Comparison of ENCODE assay signal across 8 mouse cellular contexts in the genomic region with DNA sequence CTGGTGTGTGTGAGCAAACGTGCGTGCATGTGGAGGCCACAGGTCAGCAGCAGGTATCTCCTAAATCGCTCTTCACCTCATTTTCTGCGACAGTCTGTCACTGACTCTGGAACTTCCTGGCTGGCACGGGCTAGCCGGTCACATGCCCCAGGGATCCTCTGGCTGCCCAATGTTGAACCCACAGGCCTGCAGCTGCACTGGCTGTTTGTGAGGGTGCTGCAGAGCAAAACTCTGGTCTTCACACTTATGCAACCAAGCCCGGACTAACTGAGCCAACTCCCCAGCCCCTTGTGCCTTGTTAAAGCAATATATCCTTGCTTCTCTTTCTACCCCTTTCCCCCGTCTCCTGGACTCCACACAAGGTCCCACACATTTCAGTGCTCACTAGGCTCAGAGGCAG. TPM values are rescaled to one million over a fixed set of nuclear protein-coding genes. Genes with fewer than 3 reads are reported as not detected.
DNase-seq lines count a peak whose midpoint lies in the region; ATAC-seq and TF ChIP-seq lines count a peak whose summit lies in the region.

No protein-coding gene starts in this region.

- 0 out of 2 replicates have a peak, but pooled peaks have one; percentile 14 for TF ChIP-seq POLR2A in cortical plate, adult 2 months (IDR thresholded peaks at IDR 0.05; ENCODE audit: extremely low read depth, insufficient read depth, low read length)

- H3K4me1 ChIP-seq in liver, postnatal 0 days (ENCODE audit: insufficient read depth) = peaks cover 9% of the 10 kb centered on the region; the same call in 1 of the 2 replicates
- peaks cover 16% of the 10 kb centered on the region for H3K4me1 ChIP-seq in liver, embryonic 12.5 days
- H3K4me1 ChIP-seq in cortical plate, adult 2 months (ENCODE audit: control insufficient read depth, insufficient read depth, low read length) = peaks cover 4% of the 10 kb centered on the region; the same call in 1 of the 2 replicates
- H3K4me1 ChIP-seq in heart, embryonic 15.5 days (replicated peaks) = peaks cover 78% of the 10 kb centered on the region
- H3K4me1 ChIP-seq in lung, postnatal 0 days (ENCODE audit: insufficient read depth, low read depth, low read length) = peaks cover 31% of the 10 kb centered on the region; the same call in 1 of the 2 replicates
- peaks cover 36% of the 10 kb centered on the region for H3K4me1 ChIP-seq in midbrain, embryonic 10.5 days

- peak overlapping the region; percentile 51 for H3K27ac ChIP-seq in liver, postnatal 0 days (ENCODE audit: low read depth)
- H3K27ac ChIP-seq in liver, embryonic 12.5 days = no peak overlapping the region
- H3K27ac ChIP-seq in cortical plate, adult 2 months (ENCODE audit: insufficient read depth, low read length) = peak overlapping the region; percentile 66; the same call in 1 of the 2 replicates
- peak overlapping the region; percentile 83 for H3K27ac ChIP-seq in heart, embryonic 15.5 days
- H3K27ac ChIP-seq in lung, postnatal 0 days (ENCODE audit: low read length) = peak overlapping the region; percentile 58
- no peak overlapping the region for H3K27ac ChIP-seq in midbrain, embryonic 10.5 days (replicated peaks)

- WGBS in liver, postnatal 0 days (ENCODE audit: insufficient replicate concordance) = 32% methylated on average over 8 of the region's 8 CpGs
- WGBS in liver, embryonic 12.5 days (ENCODE audit: insufficient replicate concordance) = 26% methylated on average over 8 of the region's 8 CpGs
- WGBS in heart, embryonic 15.5 days = 20% methylated on average over 8 of the region's 8 CpGs
- 19% methylated on average over 8 of the region's 8 CpGs for WGBS in lung, postnatal 0 days
- 75% methylated on average over 8 of the region's 8 CpGs for WGBS in midbrain, embryonic 10.5 days

- no peak overlapping the region for H3K9ac ChIP-seq in liver, postnatal 0 days (replicated peaks)
- no peak overlapping the region for H3K9ac ChIP-seq in liver, embryonic 12.5 days
- H3K9ac ChIP-seq in heart, embryonic 15.5 days = 0 out of 2 replicates have a peak overlapping the region, but pooled peaks have one; percentile 12
- H3K9ac ChIP-seq in lung, postnatal 0 days (replicated peaks; ENCODE audit: low read depth) = peak overlapping the region; percentile 19; the same call in 1 of the 2 replicates

- no peaks in the 10 kb centered on the region for H3K9me3 ChIP-seq in liver, postnatal 0 days (ENCODE audit: low read length)
- H3K9me3 ChIP-seq in liver, embryonic 12.5 days (replicated peaks) = no peaks in the 10 kb centered on the region
- H3K9me3 ChIP-seq in heart, embryonic 15.5 days (replicated peaks) = no peaks in the 10 kb centered on the region
- H3K9me3 ChIP-seq in lung, postnatal 0 days (ENCODE audit: low read length) = no peaks in the 10 kb centered on the region
- no peaks in the 10 kb centered on the region for H3K9me3 ChIP-seq in midbrain, embryonic 10.5 days (replicated peaks)

- TF ChIP-seq CTCF in liver, postnatal 0 days (IDR thresholded peaks at IDR 0.05; ENCODE audit: low read depth) = no peak
- TF ChIP-seq CTCF in cortical plate, adult 2 months (IDR thresholded peaks at IDR 0.05; ENCODE audit: extremely low read depth, insufficient read depth, low read length) = no peak
- no peak for TF ChIP-seq CTCF in lung, postnatal 0 days (IDR thresholded peaks at IDR 0.05)

- DNase-seq in liver, postnatal 0 days = peak; percentile 31
- peak; percentile 49 for DNase-seq in lung, postnatal 0 days (ENCODE audit: low spot score)
- DNase-seq in midbrain, embryonic 10.5 days (ENCODE audit: low spot score) = no peak
- no peak for DNase-seq in c-Kit-positive CD71-positive TER-119-positive erythroid progenitor cells, embryonic 14.5 days (ENCODE audit: low spot score)
- DNase-seq in cerebellum, adult 9-11 months = no peak

- H3K4me2 ChIP-seq in liver, postnatal 0 days (ENCODE audit: low read depth, low read length) = no peak overlapping the region
- H3K4me2 ChIP-seq in liver, embryonic 12.5 days = no peak overlapping the region
- H3K4me2 ChIP-seq in heart, embryonic 15.5 days = peak overlapping the region; percentile 50
- H3K4me2 ChIP-seq in lung, postnatal 0 days (replicated peaks; ENCODE audit: low read depth, low read length) = peak overlapping the region; percentile 35

- no peak for ATAC-seq in liver, postnatal 0 days
- no peak for ATAC-seq in liver, embryonic 12.5 days
- ATAC-seq in heart, embryonic 15.5 days (replicated peaks; ENCODE audit: insufficient number of reproducible peaks, insufficient read depth, low FRiP score, low read depth) = no peak
- ATAC-seq in lung, postnatal 0 days = peak; percentile 34; the same call in 1 of the 2 replicates

- peaks cover 3% of the 10 kb centered on the region; the same call in 1 of the 2 replicates for H3K27me3 ChIP-seq in liver, postnatal 0 days (ENCODE audit: insufficient read depth, low read length)
- peaks cover 57% of the 10 kb centered on the region for H3K27me3 ChIP-seq in liver, embryonic 12.5 days (replicated peaks)
- no peaks in the 10 kb centered on the region for H3K27me3 ChIP-seq in heart, embryonic 15.5 days
- H3K27me3 ChIP-seq in lung, postnatal 0 days (replicated peaks; ENCODE audit: insufficient read depth, low read length) = no peaks in the 10 kb centered on the region
- H3K27me3 ChIP-seq in midbrain, embryonic 10.5 days (ENCODE audit: low read depth, poor library complexity, severe bottlenecking) = no peaks in the 10 kb centered on the region

- H3K36me3 ChIP-seq in liver, postnatal 0 days (replicated peaks; ENCODE audit: insufficient read depth, low read length) = no peaks in the 10 kb centered on the region
- no peaks in the 10 kb centered on the region for H3K36me3 ChIP-seq in liver, embryonic 12.5 days
- H3K36me3 ChIP-seq in heart, embryonic 15.5 days = no peaks in the 10 kb centered on the region
- no peaks in the 10 kb centered on the region for H3K36me3 ChIP-seq in lung, postnatal 0 days (ENCODE audit: insufficient read depth, low read length)
- peaks cover 8% of the 10 kb centered on the region for H3K36me3 ChIP-seq in midbrain, embryonic 10.5 days

- no peak overlapping the region for H3K4me3 ChIP-seq in liver, postnatal 0 days (ENCODE audit: low read depth, low read length)
- no peak overlapping the region for H3K4me3 ChIP-seq in liver, embryonic 12.5 days
- no peak overlapping the region for H3K4me3 ChIP-seq in cortical plate, adult 2 months (ENCODE audit: insufficient read depth, low read length)
- H3K4me3 ChIP-seq in heart, embryonic 15.5 days = 0 out of 2 replicates have a peak overlapping the region, but pooled peaks have one; percentile 10
- no peak overlapping the region for H3K4me3 ChIP-seq in lung, postnatal 0 days (ENCODE audit: low read depth, low read length)
- no peak overlapping the region for H3K4me3 ChIP-seq in midbrain, embryonic 10.5 days

- no peak for TF ChIP-seq EP300 in liver, postnatal 0 days (IDR thresholded peaks at IDR 0.05; ENCODE audit: low read depth)
- TF ChIP-seq EP300 in lung, postnatal 0 days (IDR thresholded peaks at IDR 0.05) = peak; percentile 33; the same call in 1 of the 2 replicates

RNA-seq across cellular contexts. Expression of a gene that starts 5.3 kb away (rescaled TPM):
- 2.2 and 4.2 TPM in 2 replicates for polyA plus RNA-seq in liver, postnatal 0 days (2015; fragmentation: Nextera tagmentation; extraction: Ambion mirVana)
- polyA plus RNA-seq in liver, embryonic 12.5 days (2016; fragmentation: Nextera tagmentation; extraction: Ambion mirVana) = 3.4 and 3.8 TPM in 2 replicates
- 6.3 and 6.8 TPM in 2 replicates for polyA plus RNA-seq in cortical plate, adult 2 months (2012; rRNA removed)
- polyA plus RNA-seq in heart, embryonic 15.5 days (2015; fragmentation: Nextera tagmentation; extraction: Ambion mirVana) = 21.6 and 22.7 TPM in 2 replicates
- 70.4 and 82.1 TPM in 2 replicates for polyA plus RNA-seq in lung, postnatal 0 days (2015; fragmentation: Nextera tagmentation; extraction: Ambion mirVana)
- 35.0 and 47.1 TPM in 2 replicates for polyA plus RNA-seq in midbrain, embryonic 10.5 days (2016; fragmentation: Nextera tagmentation; extraction: Ambion mirVana)

RNA-seq across cellular contexts. Expression of a gene that starts 19.0 kb away (rescaled TPM):
- not detected in 2 replicates for polyA plus RNA-seq in liver, postnatal 0 days (2015; fragmentation: Nextera tagmentation; extraction: Ambion mirVana)
- not detected in 2 replicates for polyA plus RNA-seq in liver, embryonic 12.5 days (2016; fragmentation: Nextera tagmentation; extraction: Ambion mirVana)
- not detected in 2 replicates for polyA plus RNA-seq in cortical plate, adult 2 months (2012; rRNA removed)
- not detected in 2 replicates for polyA plus RNA-seq in heart, embryonic 15.5 days (2015; fragmentation: Nextera tagmentation; extraction: Ambion mirVana)
- not detected in 2 replicates for polyA plus RNA-seq in lung, postnatal 0 days (2015; fragmentation: Nextera tagmentation; extraction: Ambion mirVana)
- polyA plus RNA-seq in midbrain, embryonic 10.5 days (2016; fragmentation: Nextera tagmentation; extraction: Ambion mirVana) = not detected in 2 replicates

Comparison
In these comparisons a context has a peak if more than half of its experiments do, and no peak if none do; other contexts are left out.
1. H3K27ac ChIP-seq: peak in liver, postnatal 0 days (single experiment), cortical plate, adult 2 months (single experiment), heart, embryonic 15.5 days (single experiment) and lung, postnatal 0 days (single experiment); none in liver, embryonic 12.5 days (single experiment) and midbrain, embryonic 10.5 days (single experiment).
2. DNase-seq: peak in liver, postnatal 0 days (single experiment) and lung, postnatal 0 days (single experiment); none in midbrain, embryonic 10.5 days (single experiment), c-Kit-positive CD71-positive TER-119-positive erythroid progenitor cells, embryonic 14.5 days (single experiment) and cerebellum, adult 9-11 months (single experiment).
3. H3K4me2 ChIP-seq: peak in heart, embryonic 15.5 days (single experiment) and lung, postnatal 0 days (single experiment); none in liver, postnatal 0 days (single experiment) and liver, embryonic 12.5 days (single experiment).
4. H3K9ac ChIP-seq: peak in heart, embryonic 15.5 days (single experiment) and lung, postnatal 0 days (single experiment); none in liver, postnatal 0 days (single experiment) and liver, embryonic 12.5 days (single experiment).